Mouse (Mus musculus): ENCODE measurements around the gene 4933405L10Rik.
A peak's percentile ranks its signal among the peaks of the same experiment; 100 is the strongest.

Gene 4933405L10Rik

DNA sequence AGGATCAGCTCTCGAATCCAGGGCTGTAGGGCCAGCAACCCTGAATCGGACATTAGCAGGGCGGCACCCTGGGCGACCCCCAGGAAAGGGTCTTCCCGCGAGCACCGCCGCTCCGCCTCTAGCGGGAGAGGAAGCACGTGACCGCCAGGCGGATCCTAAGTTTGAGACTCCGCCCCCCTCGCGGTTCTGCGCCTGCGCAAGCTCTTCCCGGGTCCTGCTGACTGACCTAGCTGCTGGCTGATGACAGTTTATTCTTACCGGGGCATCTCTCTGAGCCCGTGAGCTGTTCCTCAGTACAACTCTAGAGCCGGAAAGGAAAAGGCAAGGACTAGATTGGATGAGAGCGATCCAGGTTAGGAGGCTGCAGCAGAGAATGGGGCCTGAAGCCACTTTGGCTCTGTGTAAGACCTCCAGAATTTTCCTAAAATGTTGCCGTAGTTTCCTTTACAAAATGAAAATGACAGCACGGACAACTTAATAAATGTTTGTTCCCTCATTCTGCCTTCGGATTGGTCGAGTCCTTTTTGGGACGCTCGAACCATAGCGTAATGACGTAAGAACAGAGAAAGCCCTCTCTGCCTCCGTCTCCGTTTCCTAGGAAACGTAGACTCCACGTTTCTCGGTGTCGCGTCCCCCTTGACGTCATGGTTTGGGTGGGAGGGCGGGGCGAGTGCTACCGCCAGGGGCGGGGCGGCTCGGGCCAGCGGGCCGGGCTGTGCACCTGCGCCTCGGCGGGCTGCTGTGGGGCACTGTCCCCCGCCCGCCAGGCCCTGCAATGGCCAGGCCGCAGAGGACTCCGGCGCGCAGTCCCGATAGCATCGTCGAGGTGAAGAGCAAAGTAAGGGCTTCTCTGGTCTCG is 6.3 kb upstream of the 4933405L10Rik start, which contains the start of the genes Acd and Pard6a:
Gene Acd (minus strand): TSS at position 137 of the 859 bp plus-strand sequence.
Gene Pard6a (plus strand): TSS at position 183 of the 859 bp plus-strand sequence.
- DNase-seq (ENCODE audit: low read depth, low spot score), result peak; percentile 94

DNA sequence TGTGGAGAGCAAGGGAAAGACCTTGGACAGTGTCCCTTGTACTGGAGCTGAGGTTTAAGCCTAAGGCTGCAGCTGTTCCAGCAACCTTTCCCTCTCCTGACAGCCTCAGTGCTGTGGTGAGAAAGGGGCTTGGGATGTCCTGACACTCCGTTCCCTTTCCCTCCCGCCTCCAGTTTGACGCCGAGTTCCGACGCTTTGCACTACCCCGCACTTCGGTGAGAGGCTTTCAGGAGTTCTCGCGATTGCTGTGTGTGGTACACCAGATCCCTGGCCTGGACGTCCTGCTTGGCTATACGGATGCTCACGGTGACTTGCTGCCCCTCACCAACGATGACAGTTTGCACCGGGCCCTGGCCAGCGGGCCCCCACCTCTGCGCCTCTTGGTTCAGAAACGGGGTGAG is 5.5 kb upstream of the 4933405L10Rik start:
- DNase-seq (ENCODE audit: low read depth, low spot score), result no peak

DNA sequence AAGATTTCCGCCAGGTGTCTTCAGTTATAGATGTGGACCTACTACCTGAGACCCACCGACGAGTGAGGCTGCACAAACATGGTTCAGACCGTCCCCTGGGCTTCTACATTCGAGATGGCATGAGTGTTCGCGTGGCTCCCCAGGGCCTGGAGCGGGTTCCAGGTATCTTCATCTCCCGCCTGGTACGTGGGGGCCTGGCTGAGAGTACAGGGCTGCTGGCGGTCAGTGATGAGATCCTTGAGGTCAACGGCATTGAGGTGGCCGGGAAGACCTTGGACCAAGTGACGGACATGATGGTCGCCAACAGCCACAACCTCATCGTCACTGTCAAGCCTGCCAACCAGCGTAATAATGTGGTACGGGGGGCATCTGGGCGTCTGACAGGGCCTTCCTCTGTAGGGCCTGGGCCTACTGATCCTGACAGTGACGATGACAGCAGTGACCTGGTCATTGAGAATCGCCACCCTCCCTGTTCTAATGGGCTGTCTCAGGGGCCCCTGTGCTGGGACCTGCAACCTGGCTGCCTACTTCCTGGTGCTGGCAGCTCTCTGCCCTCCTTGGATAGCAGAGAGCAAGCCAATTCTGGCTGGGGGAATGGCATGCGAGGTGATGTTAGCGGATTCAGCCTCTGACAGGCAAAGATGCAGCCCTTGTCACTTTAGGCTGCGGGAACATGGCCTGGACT is 4.6 kb upstream of the 4933405L10Rik start:
- DNase-seq (ENCODE audit: low read depth, low spot score), result no peak

- no peak for DNase-seq (ENCODE audit: low read depth, low spot score)
These were observed 3.2 kb upstream of the 4933405L10Rik start for GRCm38 (mm10) chr8:105704146-105704812.

DNA sequence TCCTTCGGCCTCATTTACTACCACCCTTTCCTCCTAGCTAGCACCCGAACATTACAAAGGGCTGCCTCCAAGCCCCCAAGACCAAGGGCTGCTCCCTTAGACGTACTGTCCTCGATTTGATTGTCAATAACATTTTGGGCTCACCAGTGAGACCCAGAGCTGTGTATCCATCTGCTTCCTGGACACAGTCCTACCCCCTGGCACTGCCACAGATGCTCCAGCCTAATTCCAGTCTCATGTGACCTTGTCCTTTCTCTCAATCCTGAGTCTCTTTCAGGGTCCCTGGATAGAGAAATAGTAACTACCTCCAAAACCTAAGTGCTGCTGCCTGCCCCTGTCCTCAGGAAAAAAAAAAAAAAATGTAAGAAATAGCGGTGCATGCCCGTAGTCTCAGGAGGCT is 2.5 kb upstream of the 4933405L10Rik start:
- no peak for DNase-seq (ENCODE audit: low read depth, low spot score)

GRCm38 (mm10) chr8:105706426-105706825 is 1.0 kb upstream of the 4933405L10Rik start:
- DNase-seq (ENCODE audit: low read depth, low spot score), result no peak

DNA sequence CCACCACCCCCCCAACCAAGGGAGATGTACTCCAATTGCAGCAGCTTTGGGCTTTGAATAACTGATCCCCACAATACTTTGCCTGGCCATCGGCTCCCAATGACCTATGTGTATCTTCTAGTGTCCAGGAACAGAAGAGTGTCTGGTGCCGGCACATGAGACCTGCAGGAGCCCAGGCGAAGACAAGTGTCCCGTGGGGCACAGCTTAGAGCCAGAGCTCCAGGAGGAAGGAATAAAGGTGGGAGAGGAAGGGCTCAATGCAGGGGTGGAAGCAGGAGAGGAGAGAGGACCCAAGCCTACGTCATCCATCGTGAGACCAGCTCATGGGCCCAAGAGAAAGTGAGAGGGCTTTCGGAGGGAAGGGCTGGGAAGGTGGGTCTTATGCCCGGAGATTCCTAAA is 1.2 kb downstream of the 4933405L10Rik start:
- DNase-seq (ENCODE audit: low read depth, low spot score), result no peak

DNA sequence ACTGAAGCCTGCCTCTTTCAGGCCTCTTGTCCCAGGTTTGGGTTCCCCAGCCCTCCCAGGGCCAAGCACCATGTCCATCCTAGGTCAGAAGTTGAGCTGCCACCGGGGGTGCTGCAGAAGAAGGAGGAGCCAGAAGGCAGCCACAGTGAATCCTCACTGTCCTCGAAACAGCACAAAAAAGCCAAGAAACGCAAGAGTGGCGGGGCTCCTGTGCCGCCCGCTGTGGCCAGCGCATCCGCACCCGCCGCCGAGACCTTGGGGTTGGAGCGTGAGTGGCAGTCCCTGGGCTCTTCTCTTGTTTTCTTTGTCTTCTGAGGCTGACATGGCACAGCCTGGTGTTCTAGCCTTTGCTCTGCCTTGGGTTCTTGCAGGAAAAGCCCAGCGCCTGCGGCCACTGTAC is 1.9 kb downstream of the 4933405L10Rik start:
- DNase-seq (ENCODE audit: low read depth, low spot score), result no peak

DNA sequence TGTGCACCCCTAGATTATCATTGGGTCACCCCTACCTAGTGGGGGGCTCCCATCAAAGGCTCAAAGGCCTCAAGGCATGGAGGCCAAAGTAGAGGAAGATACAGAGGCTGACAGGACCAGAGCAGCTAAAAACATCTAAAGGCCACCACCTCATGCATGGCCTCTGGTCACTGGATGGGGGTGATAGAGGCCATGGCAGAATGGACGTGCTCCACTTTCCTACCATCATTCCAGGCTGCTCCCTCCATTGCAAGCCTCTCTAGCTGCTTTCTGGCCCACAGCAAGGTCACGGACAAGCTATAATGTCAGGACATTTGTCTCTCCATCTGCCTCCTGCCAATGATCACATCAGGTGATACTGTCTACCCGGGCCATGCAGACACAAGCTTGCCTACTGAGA is 4.8 kb downstream of the 4933405L10Rik start:
- no peak for DNase-seq (ENCODE audit: low read depth, low spot score)

GRCm38 (mm10) chr8:105714139-105714538 is 6.7 kb downstream of the 4933405L10Rik start:
- DNase-seq (ENCODE audit: low read depth, low spot score), result peak; percentile 52

DNA sequence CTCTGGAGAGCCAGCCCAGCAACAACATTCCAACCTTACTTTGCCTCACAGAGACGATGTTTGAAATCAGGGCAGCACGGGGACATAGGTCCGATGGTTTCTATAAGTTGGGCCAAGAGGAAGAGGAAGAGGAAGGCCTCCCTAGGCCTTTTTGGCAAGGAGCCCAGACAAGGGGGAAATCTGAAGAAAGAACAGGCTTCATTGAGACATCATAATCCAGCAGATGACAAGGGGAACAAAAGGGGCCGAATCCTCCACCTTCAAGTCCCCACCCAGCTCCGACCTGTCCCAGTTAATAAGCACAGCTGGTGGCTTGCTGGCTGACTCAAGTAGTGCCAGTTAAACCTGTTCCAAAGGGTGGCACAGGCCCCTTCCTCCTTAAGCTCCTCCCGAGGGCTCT is 7.6 kb downstream of the 4933405L10Rik start:
- DNase-seq (ENCODE audit: low read depth, low spot score), result no peak

GRCm38 (mm10) chr8:105716302-105716945 is 9.0 kb downstream of the 4933405L10Rik start:
- no peak for DNase-seq (ENCODE audit: low read depth, low spot score)

- no peak for DNase-seq (ENCODE audit: low read depth, low spot score)
These were observed 12.2 kb downstream of the 4933405L10Rik start for GRCm38 (mm10) chr8:105719637-105720036.

- no peak for DNase-seq (ENCODE audit: low read depth, low spot score)
These were observed 15.4 kb downstream of the 4933405L10Rik start for GRCm38 (mm10) chr8:105722861-105723260.

DNA sequence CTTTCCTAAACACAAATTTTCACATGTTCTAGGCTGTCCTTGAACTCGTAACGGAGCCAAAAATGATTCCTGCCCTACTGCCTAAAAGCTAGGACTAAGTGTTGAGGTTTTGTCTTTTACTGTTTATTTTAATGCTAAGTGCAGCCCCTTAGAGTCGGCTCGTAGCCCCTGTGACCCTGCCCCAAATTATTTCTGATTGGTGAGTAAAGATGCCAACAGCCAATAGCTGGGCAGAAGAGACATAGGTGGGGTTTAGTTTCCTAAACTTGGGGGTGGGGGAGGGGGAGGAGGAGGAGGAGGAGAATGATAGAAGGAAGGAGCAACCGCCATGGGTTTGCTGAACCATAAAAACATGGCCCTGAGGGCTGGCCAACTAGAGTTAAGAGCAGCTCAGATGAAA is 18.3 kb downstream of the 4933405L10Rik start:
- no peak for DNase-seq (ENCODE audit: low read depth, low spot score)

GRCm38 (mm10) chr8:105727397-105728124 is 20.1 kb downstream of the 4933405L10Rik start:
- DNase-seq (ENCODE audit: low read depth, low spot score), result no peak

- DNase-seq (ENCODE audit: low read depth, low spot score), result no peak
These were observed 24.7 kb downstream of the 4933405L10Rik start for GRCm38 (mm10) chr8:105732186-105732585.

GRCm38 (mm10) chr8:105739216-105739615 is 31.8 kb downstream of the 4933405L10Rik start:
- no peak for DNase-seq (ENCODE audit: low read depth, low spot score)

DNA sequence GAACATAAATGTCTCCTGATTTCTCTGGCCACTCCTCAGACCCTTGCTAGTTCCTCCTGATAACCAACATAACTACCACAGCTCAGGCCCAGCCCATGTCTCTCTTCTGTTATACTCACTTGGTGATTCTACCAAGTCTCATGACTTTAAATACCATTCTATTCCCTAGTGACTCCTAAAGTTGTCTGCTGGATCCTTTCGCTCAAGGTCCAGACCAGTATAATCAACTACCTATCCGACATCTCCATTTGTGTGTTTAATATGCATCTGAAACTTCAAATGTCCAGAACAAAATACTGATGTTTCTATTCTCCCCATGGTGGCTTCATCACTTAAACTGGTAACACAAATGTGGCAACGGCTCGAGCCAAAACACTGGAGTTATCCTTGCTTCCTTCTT is 35.8 kb downstream of the 4933405L10Rik start:
- no peak for DNase-seq (ENCODE audit: low read depth, low spot score)

- no peak for DNase-seq (ENCODE audit: low read depth, low spot score)
These were observed 43.2 kb downstream of the 4933405L10Rik start for GRCm38 (mm10) chr8:105750606-105751005.

DNA sequence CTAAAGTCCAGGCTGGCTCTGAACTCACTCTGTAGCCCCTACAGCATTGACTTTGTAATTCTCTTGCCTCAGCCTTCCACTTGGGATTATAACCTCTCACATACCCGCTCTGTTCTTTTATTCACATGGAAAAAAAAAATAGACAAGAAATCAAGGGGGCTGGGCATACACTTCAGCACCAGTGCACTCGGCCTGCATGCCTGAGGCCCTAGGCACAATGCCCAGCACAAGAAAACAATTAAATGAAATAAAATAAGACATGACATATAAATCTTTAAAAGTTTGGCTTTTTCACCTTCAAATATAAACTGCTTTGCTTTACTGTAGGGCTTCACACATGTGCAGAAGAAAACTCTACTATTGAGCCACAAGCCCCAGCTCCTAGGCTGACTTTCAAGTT is 46.5 kb downstream of the 4933405L10Rik start:
- DNase-seq (ENCODE audit: low read depth, low spot score), result no peak
